In genomic region chr12:84203170-84203777, GRCm38 (mm10) we compare ENCODE assay signal across 9 mouse cellular contexts. TPM values are rescaled to one million over a fixed set of nuclear protein-coding genes. Genes with fewer than 3 reads are reported as not detected.
DNase-seq lines count a peak whose midpoint lies in the region; ATAC-seq and TF ChIP-seq lines count a peak whose summit lies in the region.
"Had no signal": no experiment of that assay in that cellular context is flagged by ENCODE, and none has a peak within 500 bp of the region (broad histone marks: within the 10 kb centered on the region; RNA-seq: fewer than 3 reads in every experiment).

No protein-coding gene starts in this region.

- H3K4me1 ChIP-seq in heart, embryonic 16.5 days (ENCODE audit: control insufficient read depth, insufficient read depth, low read length) = peaks cover 62% of the 10 kb centered on the region
- peaks cover 100% of the 10 kb centered on the region for H3K4me1 ChIP-seq in E14TG2a.4 (replicated peaks; ENCODE audit: low read depth, low read length)
- H3K4me1 ChIP-seq in embryonic facial prominence, embryonic 13.5 days = peaks cover 51% of the 10 kb centered on the region
- peaks cover 41% of the 10 kb centered on the region for H3K4me1 ChIP-seq in thymus, adult 2 months (replicated peaks; ENCODE audit: control insufficient read depth, insufficient read depth, low read length)

- no peak overlapping the region for H3K4me2 ChIP-seq in heart, embryonic 16.5 days (ENCODE audit: low read depth, low read length)
- no peak overlapping the region for H3K4me2 ChIP-seq in embryonic facial prominence, embryonic 13.5 days

- TF ChIP-seq CTCF in E14TG2a.4 (conservative IDR thresholded peaks at IDR 0.05; ENCODE audit: low read length) = no peak
- no peak for TF ChIP-seq CTCF in thymus, adult 2 months (IDR thresholded peaks at IDR 0.05; ENCODE audit: borderline replicate concordance, control insufficient read depth, extremely low read depth, insufficient read depth, low read length, poor library complexity)

- H3K36me3 ChIP-seq in heart, embryonic 16.5 days (ENCODE audit: control insufficient read depth, insufficient read depth) = no peaks in the 10 kb centered on the region
- H3K36me3 ChIP-seq in E14TG2a.4 (ENCODE audit: insufficient read depth, low read length) (peaks cover 10% of the 10 kb centered on the region), macrophage (ENCODE audit: inconsistent target) (no peaks in the 10 kb centered on the region)
- H3K36me3 ChIP-seq in embryonic facial prominence, embryonic 13.5 days = 0 out of 2 replicates have a peak, but pooled peaks cover 3% of the 10 kb centered on the region
- no peaks in the 10 kb centered on the region for H3K36me3 ChIP-seq in thymus, adult 2 months (ENCODE audit: control insufficient read depth, insufficient read depth, low read length)

- no peak overlapping the region for H3K4me3 ChIP-seq in heart, embryonic 16.5 days (ENCODE audit: low read length)
- H3K4me3 ChIP-seq in E14TG2a.4 (replicated peaks; ENCODE audit: low read length) (peak overlapping the region; percentile 66), macrophage (ENCODE audit: inconsistent target) (no peak overlapping the region)
- no peak overlapping the region for H3K4me3 ChIP-seq in embryonic facial prominence, embryonic 13.5 days
- no peak overlapping the region for H3K4me3 ChIP-seq in thymus, adult 2 months (ENCODE audit: control insufficient read depth, insufficient read depth, low read length)

- H3K27me3 ChIP-seq in heart, embryonic 16.5 days (ENCODE audit: control insufficient read depth, insufficient read depth, low read length) = no peaks in the 10 kb centered on the region
- peaks cover 12% of the 10 kb centered on the region for H3K27me3 ChIP-seq in E14TG2a.4 (ENCODE audit: insufficient read depth, low read length)
- H3K27me3 ChIP-seq in embryonic facial prominence, embryonic 13.5 days = no peaks in the 10 kb centered on the region
- no peaks in the 10 kb centered on the region for H3K27me3 ChIP-seq in thymus, adult 2 months (ENCODE audit: control insufficient read depth, insufficient read depth, low read length)

- no peak for TF ChIP-seq POLR2A in thymus, adult 2 months (IDR thresholded peaks at IDR 0.05; ENCODE audit: control insufficient read depth, extremely low read depth, insufficient read depth, low read length, poor library complexity)

- peaks cover 100% of the 10 kb centered on the region for H3K79me2 ChIP-seq in macrophage (ENCODE audit: inconsistent target)

- no peak for DNase-seq in heart, postnatal 14 days
- DNase-seq in left cerebral cortex, postnatal 25 days (ENCODE audit: low spot score in 2 of 2) = no peak
- no peak for DNase-seq in thymus, adult 2 months
- DNase-seq: lung, postnatal 14 days had no signal

- intact Hi-C loops in heart, postnatal 14 days (cut with DNase I) = no loop called here
- intact Hi-C loops in left cerebral cortex, postnatal 25 days (cut with DNase I) = no loop called here

- H3K27ac ChIP-seq in heart, embryonic 16.5 days (ENCODE audit: low read length) = no peak overlapping the region
- H3K27ac ChIP-seq in embryonic facial prominence, embryonic 13.5 days = 0 out of 2 replicates have a peak overlapping the region, but pooled peaks have one; percentile 17
- H3K27ac ChIP-seq in macrophage = peak overlapping the region; percentile 49
- H3K27ac ChIP-seq in thymus, adult 2 months (ENCODE audit: control insufficient read depth, insufficient read depth, low read length) = no peak overlapping the region

- WGBS in heart, embryonic 16.5 days = 70% methylated on average over 7 of the region's 7 CpGs
- WGBS in embryonic facial prominence, embryonic 13.5 days = 56% methylated on average over 7 of the region's 7 CpGs
- 88% methylated on average over 7 of the region's 7 CpGs for WGBS in macrophage (ENCODE audit: missing documents)
- 84% methylated on average over 7 of the region's 7 CpGs for WGBS in thymus, adult 2 months

- no peaks in the 10 kb centered on the region for H3K9me3 ChIP-seq in heart, embryonic 16.5 days (replicated peaks; ENCODE audit: control insufficient read depth, low read length)
- H3K9me3 ChIP-seq in E14TG2a.4 (ENCODE audit: low read length) = no peaks in the 10 kb centered on the region
- no peaks in the 10 kb centered on the region for H3K9me3 ChIP-seq in embryonic facial prominence, embryonic 13.5 days

- 0 out of 2 replicates have a peak overlapping the region, but pooled peaks have one; percentile 42 for H3K9ac ChIP-seq in heart, embryonic 16.5 days (ENCODE audit: low read length)
- H3K9ac ChIP-seq in embryonic facial prominence, embryonic 13.5 days = no peak overlapping the region

- no peak for ATAC-seq in heart, embryonic 16.5 days (replicated peaks; ENCODE audit: extremely low read depth, insufficient read depth, low FRiP score)
- no peak for ATAC-seq in embryonic facial prominence, embryonic 13.5 days (ENCODE audit: insufficient number of reproducible peaks, insufficient read depth, low FRiP score, low TSS enrichment, low read depth)
- ATAC-seq in CD4-positive, CD25-positive, alpha-beta regulatory T cell, adult 4 months = no peak

RNA-seq across cellular contexts. Expression of gene Elmsan1, which starts 15.4 kb away (rescaled TPM):
- 7.1 and 7.5 TPM in 2 replicates for polyA plus RNA-seq in heart, embryonic 16.5 days (2015; fragmentation: Nextera tagmentation; extraction: Ambion mirVana)
- 10 to 100 TPM; 15.7 to 16.9 TPM for total RNA-seq in heart, postnatal 14 days (2021)
- 9.9 and 11.1 TPM in 2 replicates for polyA plus RNA-seq in embryonic facial prominence, embryonic 13.5 days (2015; fragmentation: Nextera tagmentation; extraction: Ambion mirVana)
- total RNA-seq in macrophage (2018; cell fraction: chromatin; rRNA removed) = 100 to 1,000 TPM in 11 of 26 experiments, 10 to 100 TPM in 15; 35.5 to 286 (median 91.6) TPM
- 10 to 100 TPM; 12.1 to 56.7 (median 24.1) TPM for total RNA-seq in macrophage (2018; cell fraction: cytosol; rRNA removed)
- total RNA-seq in macrophage (2018; cell fraction: nucleus; rRNA removed) = 100 to 1,000 TPM in 4 of 26 experiments, 10 to 100 TPM in 22; 27.9 to 188 (median 59.0) TPM
- polyA plus RNA-seq in macrophage (2018) = 11.0 to 13.7 TPM (median 13.5 TPM) in 3 replicates
- 1 to 10 TPM; 7.3 to 8.2 TPM for polyA plus RNA-seq in CD4-positive, CD25-positive, alpha-beta regulatory T cell, adult 4 months (2017; shearing (Covaris generic))
- 10 to 100 TPM; 15.0 to 15.7 TPM for total RNA-seq in left cerebral cortex, postnatal 25 days (2021)
- polyA plus RNA-seq in thymus, adult 2 months (2012; rRNA removed) = 26.1 and 30.9 TPM in 2 replicates

RNA-seq across cellular contexts. Expression of gene Pnma1, which starts 55.0 kb away (rescaled TPM):
- 0.59 and 0.60 TPM in 2 replicates for polyA plus RNA-seq in heart, embryonic 16.5 days (2015; fragmentation: Nextera tagmentation; extraction: Ambion mirVana)
- total RNA-seq in heart, postnatal 14 days (2021) = under 1 TPM; 0.17 to 0.31 TPM
- polyA plus RNA-seq in embryonic facial prominence, embryonic 13.5 days (2015; fragmentation: Nextera tagmentation; extraction: Ambion mirVana) = 0.74 and 1.1 TPM in 2 replicates
- 10 to 100 TPM in 4 of 26 experiments, 1 to 10 TPM in 22; 1.5 to 28.6 (median 5.5) TPM for total RNA-seq in macrophage (2018; cell fraction: chromatin; rRNA removed)
- under 1 TPM; 0.06 to 0.74 (median 0.29) TPM for total RNA-seq in macrophage (2018; cell fraction: cytosol; rRNA removed)
- 10 to 100 TPM in 5 of 26 experiments, 1 to 10 TPM in 20, under 1 TPM in 1; 0.96 to 33.0 (median 4.4) TPM for total RNA-seq in macrophage (2018; cell fraction: nucleus; rRNA removed)
- 0.13 to 0.29 TPM (median 0.20 TPM) in 3 replicates for polyA plus RNA-seq in macrophage (2018)
- polyA plus RNA-seq in CD4-positive, CD25-positive, alpha-beta regulatory T cell, adult 4 months (2017; shearing (Covaris generic)) = not detected
- 1 to 10 TPM; 4.9 to 5.2 TPM for total RNA-seq in left cerebral cortex, postnatal 25 days (2021)
- polyA plus RNA-seq in thymus, adult 2 months (2012; rRNA removed) = 0.24 and 0.28 TPM in 2 replicates

Comparison
In these comparisons a context has a peak if more than half of its experiments do, and no peak if none do; other contexts are left out.
1. H3K27ac ChIP-seq: peak in embryonic facial prominence, embryonic 13.5 days (single experiment) and macrophage (single experiment); none in heart, embryonic 16.5 days (single experiment) and thymus, adult 2 months (single experiment).